Mouse (Mus musculus) midbrain, embryonic 16.5 days (tissue): ENCODE data around the gene B3galnt2. TPM values are rescaled to one million over a fixed set of nuclear protein-coding genes. Genes with fewer than 3 reads are reported as not detected.
A peak's percentile ranks its signal among the peaks of the same experiment; 100 is the strongest.

Experiments
- ATAC-seq: fragments of 200-750 bp; cut with Nextera tagmentation; 2 replicates; pipeline ENCODE4 v1.8.0; 2017; ENCODE audit warnings: moderate TSS enrichment
- H3K27ac ChIP-seq: fragments of 300-500 bp; sonication (generic); 2 replicates; pipeline ENCODE4 v1.5.1; 2014; ENCODE audit warnings: mild to moderate bottlenecking, low read length, mixed read lengths
- H3K27me3 ChIP-seq: fragments of 300-500 bp; sonication (generic); 2 replicates; pipeline ENCODE4 v1.6.1; 2014; ENCODE audit warnings: low read depth, low read length, mixed read lengths; ENCODE audit not compliant: control insufficient read depth, insufficient read depth
- H3K36me3 ChIP-seq: fragments of 300-500 bp; sonication (generic); 2 replicates; pipeline ENCODE4 v1.6.1; 2014; ENCODE audit warnings: mild to moderate bottlenecking, low read length, moderate library complexity, mixed read lengths; ENCODE audit not compliant: control insufficient read depth, insufficient read depth
- H3K4me1 ChIP-seq: fragments of 300-500 bp; sonication (generic); 2 replicates; pipeline ENCODE4 v1.6.1; 2014; ENCODE audit warnings: mild to moderate bottlenecking, low read length, mixed read lengths; ENCODE audit not compliant: control insufficient read depth, insufficient read depth
- H3K4me2 ChIP-seq: fragments of 300-500 bp; sonication (generic); 2 replicates; pipeline ENCODE4 v1.6.1; 2014; ENCODE audit warnings: mild to moderate bottlenecking, low read length, mixed read lengths
- H3K4me3 ChIP-seq: fragments of 300-500 bp; sonication (generic); 2 replicates; pipeline ENCODE4 v1.5.1; 2014; ENCODE audit warnings: low read depth, mild to moderate bottlenecking, low read length, moderate library complexity, mixed read lengths
- H3K9ac ChIP-seq: fragments of 300-500 bp; sonication (generic); 2 replicates; pipeline ENCODE4 v1.6.1; 2014; ENCODE audit warnings: low read depth, low read length, mixed read lengths
- H3K9me3 ChIP-seq: fragments of 300-500 bp; sonication (generic); replicated peaks from 2 replicates; pipeline ENCODE4 v1.6.1; 2014; ENCODE audit warnings: mild to moderate bottlenecking, low read length, mixed read lengths; ENCODE audit not compliant: control insufficient read depth, poor library complexity, severe bottlenecking
- WGBS: fragments of 180-500 bp; shearing (Covaris S2); extraction: QIAGEN DNeasy Blood & Tissue Kit; methylation state at CpG from one replicate; pipeline ENCODE4 v1.1.7; 2014; 5-methylcytosine and 5-hydroxymethylcytosine counted together
- polyA plus RNA-seq: library from polyadenylated mRNA; unstranded; fragments of >200 nt; fragmentation: Nextera tagmentation; extraction: Ambion mirVana; gene quantifications from 2 replicates; pipeline ENCODE4 v1.2.1, GENCODE M21; 2015

Gene B3galnt2
- 17.8 and 18.6 TPM in 2 replicates for polyA plus RNA-seq

DNA sequence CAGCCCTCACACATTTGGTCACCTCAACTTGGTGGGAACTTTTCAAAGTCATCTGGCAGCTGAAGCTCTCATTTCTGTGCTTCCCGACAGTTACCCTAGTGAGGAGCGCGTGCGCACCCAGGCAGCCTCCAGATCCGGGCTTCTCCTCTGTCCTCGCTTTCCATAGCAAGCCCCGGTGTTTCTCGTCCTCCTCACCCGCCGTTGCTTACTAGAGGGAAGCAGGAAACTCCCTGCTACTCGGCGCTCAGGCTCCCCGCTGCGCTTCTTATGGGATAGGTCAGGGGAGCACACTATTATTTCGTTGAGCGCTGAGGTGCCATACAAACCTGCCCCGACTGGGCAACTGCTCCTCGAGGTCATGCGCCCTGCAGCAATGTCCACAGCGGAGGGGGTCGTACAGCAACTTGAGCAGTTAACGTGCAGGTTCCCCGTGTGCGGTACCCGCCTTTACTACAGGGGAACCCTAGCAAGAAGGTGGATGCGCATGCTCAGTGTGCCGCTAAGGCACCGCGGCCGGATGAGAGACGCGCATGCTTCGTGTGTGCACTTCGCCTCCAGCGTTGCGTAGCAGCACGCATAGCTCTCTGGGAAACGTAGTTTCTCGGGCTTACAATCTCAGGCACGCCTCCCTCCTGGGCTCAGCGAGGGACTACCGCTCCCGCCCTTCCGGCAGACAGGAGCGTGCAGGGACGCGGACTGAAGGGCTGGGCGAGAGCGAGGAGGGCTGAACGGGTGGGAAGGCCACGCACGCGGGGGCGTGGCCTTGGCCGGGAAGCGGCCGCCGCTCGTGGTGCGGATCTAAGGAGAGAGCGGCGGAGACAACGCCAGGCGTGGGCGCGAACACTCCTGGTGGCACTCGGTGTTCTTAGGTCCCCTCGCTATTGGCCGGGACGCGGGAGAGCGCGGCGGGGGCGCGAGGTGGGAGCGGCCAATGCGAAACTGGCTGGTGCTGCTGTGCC lies at the start of gene B3galnt2:
B3galnt2 (plus strand) TSS at position 596 of the 959 bp plus-strand sequence.
- Histone ChIP-seq H3K36me3 (no peaks in the 10 kb centered on the region), H3K9me3 (no peaks in the 10 kb centered on the region), H3K9ac (peak within 1 kb of the TSS; percentile 80), H3K27me3 (no peaks in the 10 kb centered on the region), H3K4me2 (peak within 1 kb of the TSS; percentile 81), H3K4me1 (peaks cover 10% of the 10 kb centered on the region), H3K27ac (peak within 1 kb of the TSS; percentile 81), H3K4me3 (peak within 1 kb of the TSS; percentile 90)
- under 1% methylated on average over 77 of the region's 78 CpGs for WGBS
- peak; percentile 100 for ATAC-seq

DNA sequence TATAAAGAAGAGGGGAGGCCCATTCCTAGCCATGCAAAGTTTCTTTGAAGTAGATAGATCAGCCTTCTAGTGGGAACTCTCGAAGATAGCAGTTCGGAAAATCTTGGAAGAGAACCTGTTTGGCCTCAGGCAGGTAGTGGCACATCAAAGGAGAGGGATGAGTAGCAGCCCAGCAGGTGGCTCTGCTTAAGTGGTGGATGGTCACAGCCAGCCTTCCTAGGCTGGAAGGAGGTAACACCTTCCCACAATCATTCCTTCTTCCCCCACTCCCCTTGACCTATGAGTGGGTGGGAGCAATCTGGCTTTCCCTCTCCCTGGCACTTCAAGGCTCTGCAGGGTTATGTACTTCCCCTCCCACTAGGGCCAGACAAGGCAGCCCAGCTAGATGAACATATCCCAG lies 42.9 kb upstream of the B3galnt2 start:
- H3K36me3 ChIP-seq = no peaks in the 10 kb centered on the region
- no peaks in the 10 kb centered on the region for H3K27me3 ChIP-seq
- no peaks in the 10 kb centered on the region for H3K4me1 ChIP-seq
- WGBS = 72% methylated on average over 2 of the region's 2 CpGs
- no peak overlapping the region for H3K4me2 ChIP-seq
- no peak for ATAC-seq
- no peak overlapping the region for H3K4me3 ChIP-seq
- no peak overlapping the region for H3K27ac ChIP-seq
- H3K9me3 ChIP-seq = no peaks in the 10 kb centered on the region
- no peak overlapping the region for H3K9ac ChIP-seq

GRCm38 (mm10) chr13:13919396-13919795 lies 34.9 kb upstream of the B3galnt2 start:
- no peaks in the 10 kb centered on the region for H3K27me3 ChIP-seq
- H3K9me3 ChIP-seq = no peaks in the 10 kb centered on the region
- H3K36me3 ChIP-seq = no peaks in the 10 kb centered on the region
- 94% methylated on average over 3 of the region's 3 CpGs for WGBS
- no peak overlapping the region for H3K4me3 ChIP-seq
- no peak overlapping the region for H3K27ac ChIP-seq
- ATAC-seq = no peak
- H3K4me2 ChIP-seq = no peak overlapping the region
- no peaks in the 10 kb centered on the region for H3K4me1 ChIP-seq
- no peak overlapping the region for H3K9ac ChIP-seq

DNA sequence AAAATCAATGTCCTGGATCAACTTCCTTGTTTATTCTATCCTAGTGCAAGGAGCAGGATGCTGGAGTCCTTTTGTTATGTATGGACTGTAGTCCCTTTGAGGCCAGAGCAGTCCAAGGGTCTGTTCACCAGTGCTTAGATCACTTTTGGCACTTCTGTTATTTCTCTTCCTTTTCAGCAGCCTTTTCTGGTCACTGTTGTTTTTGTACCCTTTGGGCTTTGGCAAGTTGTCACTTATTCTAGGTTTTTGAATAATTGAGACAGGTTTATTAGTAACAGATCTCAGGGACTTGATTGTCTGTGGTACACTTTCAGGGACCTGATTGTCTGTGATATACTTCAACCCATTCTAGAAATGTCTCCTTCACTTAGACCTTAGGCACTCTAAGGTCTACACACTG lies 31.7 kb upstream of the B3galnt2 start:
- Histone ChIP-seq H3K27ac (no peak overlapping the region), H3K4me1 (no peaks in the 10 kb centered on the region), H3K9ac (no peak overlapping the region), H3K27me3 (no peaks in the 10 kb centered on the region), H3K4me2 (no peak overlapping the region), H3K36me3 (no peaks in the 10 kb centered on the region), H3K4me3 (no peak overlapping the region), H3K9me3 (no peaks in the 10 kb centered on the region)
- no peak for ATAC-seq

DNA sequence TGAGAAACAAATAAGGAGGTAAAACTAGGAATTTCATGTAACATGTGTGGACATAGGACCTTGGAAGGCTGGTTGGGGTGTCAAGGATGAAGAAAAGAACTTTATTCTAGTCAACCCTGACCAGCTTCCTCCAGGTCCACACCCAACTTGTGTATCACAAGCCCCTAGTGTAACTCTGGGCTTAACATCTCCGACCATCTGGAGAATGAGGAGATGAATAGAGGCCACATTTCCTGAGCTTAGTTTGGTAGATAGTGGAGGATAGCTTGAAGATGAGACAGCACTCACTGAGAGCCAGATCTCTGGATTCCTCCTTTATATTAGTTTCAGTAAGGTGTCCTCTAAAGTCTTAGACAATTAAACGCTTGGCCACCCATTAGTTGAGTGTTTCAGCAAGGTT lies 24.3 kb upstream of the B3galnt2 start:
- no peak overlapping the region for H3K9ac ChIP-seq
- no peak overlapping the region for H3K4me3 ChIP-seq
- H3K36me3 ChIP-seq = no peaks in the 10 kb centered on the region
- no peak overlapping the region for H3K4me2 ChIP-seq
- no peaks in the 10 kb centered on the region for H3K4me1 ChIP-seq
- no peaks in the 10 kb centered on the region for H3K9me3 ChIP-seq
- H3K27me3 ChIP-seq = no peaks in the 10 kb centered on the region
- H3K27ac ChIP-seq = no peak overlapping the region
- no peak for ATAC-seq
- 88% methylated on average over 2 of the region's 2 CpGs for WGBS

GRCm38 (mm10) chr13:13954931-13955330 lies 662 bp downstream of the B3galnt2 start:
- WGBS = under 1% methylated on average over 29 of the region's 29 CpGs

GRCm38 (mm10) chr13:13956686-13957085 lies 2.4 kb downstream of the B3galnt2 start:
- Histone ChIP-seq H3K9ac (no peak overlapping the region), H3K4me1 (peaks cover 10% of the 10 kb centered on the region), H3K27ac (no peak overlapping the region), H3K9me3 (no peaks in the 10 kb centered on the region), H3K36me3 (no peaks in the 10 kb centered on the region; the same call in 1 of the 2 replicates), H3K4me3 (no peak overlapping the region), H3K4me2 (no peak overlapping the region), H3K27me3 (no peaks in the 10 kb centered on the region)
- no peak for ATAC-seq
- 86% methylated on average over 4 of the region's 4 CpGs for WGBS

More at GRCm38 (mm10) chr13:13954931-13955330, 662 bp downstream of the B3galnt2 start:
- H3K36me3 ChIP-seq = no peaks in the 10 kb centered on the region
- no peaks in the 10 kb centered on the region for H3K27me3 ChIP-seq
- peaks cover 10% of the 10 kb centered on the region for H3K4me1 ChIP-seq
- H3K27ac ChIP-seq = peak overlapping the region; percentile 80
- peak overlapping the region; percentile 81 for H3K4me2 ChIP-seq
- H3K4me3 ChIP-seq = peak overlapping the region; percentile 90
- no peaks in the 10 kb centered on the region for H3K9me3 ChIP-seq
- no peak for ATAC-seq
- peak overlapping the region; percentile 80 for H3K9ac ChIP-seq

DNA sequence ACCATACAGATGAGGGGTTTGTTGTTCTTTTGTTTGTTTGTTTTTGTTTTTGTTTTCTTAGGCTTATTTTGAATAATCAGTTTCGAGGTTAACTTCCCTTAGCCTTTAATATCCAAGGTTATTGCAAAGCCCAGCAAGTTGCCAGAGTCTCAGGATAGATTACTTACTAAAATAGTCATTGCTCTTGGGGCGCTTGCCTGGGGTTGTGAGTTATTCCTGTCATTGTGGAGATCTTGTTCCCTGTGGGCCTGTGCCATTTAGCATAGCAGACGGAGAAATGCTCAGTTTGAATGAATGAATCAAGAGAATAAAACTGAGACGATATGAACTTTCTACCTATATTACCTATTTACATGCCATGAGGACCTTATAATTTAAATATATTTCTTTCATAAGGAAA lies 5.9 kb downstream of the B3galnt2 start:
- Histone ChIP-seq H3K9ac (no peak overlapping the region), H3K27ac (no peak overlapping the region), H3K36me3 (no peaks in the 10 kb centered on the region; the same call in 1 of the 2 replicates), H3K4me1 (peaks cover 7% of the 10 kb centered on the region), H3K4me3 (no peak overlapping the region), H3K9me3 (no peaks in the 10 kb centered on the region), H3K4me2 (no peak overlapping the region), H3K27me3 (no peaks in the 10 kb centered on the region)
- ATAC-seq = no peak
- 93% methylated on average over 4 of the region's 4 CpGs for WGBS

- no peaks in the 10 kb centered on the region for H3K27me3 ChIP-seq
- H3K4me1 ChIP-seq = peaks cover 2% of the 10 kb centered on the region; the same call in 1 of the 2 replicates
- H3K4me2 ChIP-seq = no peak overlapping the region
- no peaks in the 10 kb centered on the region; the same call in 1 of the 2 replicates for H3K36me3 ChIP-seq
- WGBS = 93% methylated on average over 4 of the region's 4 CpGs
- H3K9ac ChIP-seq = no peak overlapping the region
- H3K27ac ChIP-seq = no peak overlapping the region
- no peak for ATAC-seq
- H3K9me3 ChIP-seq = no peaks in the 10 kb centered on the region
- H3K4me3 ChIP-seq = no peak overlapping the region
These were observed 6.8 kb downstream of the B3galnt2 start for GRCm38 (mm10) chr13:13961046-13961445.
